Mouse (Mus musculus): ENCODE data around the gene Rngtt.
"Not testable (repeated sequence)": the region's sequence is repeated elsewhere in the genome, so short reads cannot be mapped to it uniquely, and the experiment has no call there.

The Rngtt gene

DNA sequence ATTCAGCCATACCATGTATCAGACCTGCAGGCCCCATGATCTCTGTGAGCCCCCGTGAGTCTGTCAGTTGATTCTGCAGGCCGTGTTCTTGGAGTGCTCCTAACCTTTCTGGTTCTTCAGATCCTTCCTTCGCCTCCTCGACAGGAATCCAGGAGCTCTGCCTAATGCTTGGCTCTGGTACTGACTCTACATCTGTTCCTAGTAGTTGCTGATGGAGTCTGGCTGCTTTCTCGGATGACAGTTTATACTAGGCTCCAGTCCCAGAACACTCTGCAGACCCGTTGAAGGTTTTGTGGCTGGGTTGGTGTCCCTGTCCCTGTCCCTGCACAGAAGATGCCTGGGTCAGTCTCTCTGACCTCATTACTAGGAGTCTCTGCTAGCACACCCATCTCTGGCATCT, 131.8 kb downstream of the Rngtt start:
- in situ Hi-C loops (cut with MseI, MboI) = no loop called here

DNA sequence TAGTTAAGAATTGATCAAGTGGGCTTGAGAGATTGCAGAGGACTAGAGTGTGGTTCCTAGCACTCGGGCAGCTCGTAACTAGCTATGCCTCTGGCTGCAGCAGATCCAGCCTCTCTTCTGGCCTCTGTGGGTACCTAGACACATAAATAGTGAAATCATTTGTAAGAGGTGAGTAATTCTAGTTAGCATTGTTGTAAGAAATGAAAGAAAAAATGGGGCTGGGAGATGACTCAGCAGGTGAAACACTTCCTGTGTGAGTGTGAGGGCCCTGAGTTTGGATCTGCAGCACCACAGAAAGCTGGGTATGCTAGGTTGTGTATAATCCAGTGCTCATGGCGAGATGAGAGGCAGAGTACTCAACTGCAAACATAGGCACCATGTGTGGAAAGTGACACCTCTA, 136.2 kb downstream of the Rngtt start:
- in situ Hi-C loops (cut with MseI, MboI) = no loop called here

DNA sequence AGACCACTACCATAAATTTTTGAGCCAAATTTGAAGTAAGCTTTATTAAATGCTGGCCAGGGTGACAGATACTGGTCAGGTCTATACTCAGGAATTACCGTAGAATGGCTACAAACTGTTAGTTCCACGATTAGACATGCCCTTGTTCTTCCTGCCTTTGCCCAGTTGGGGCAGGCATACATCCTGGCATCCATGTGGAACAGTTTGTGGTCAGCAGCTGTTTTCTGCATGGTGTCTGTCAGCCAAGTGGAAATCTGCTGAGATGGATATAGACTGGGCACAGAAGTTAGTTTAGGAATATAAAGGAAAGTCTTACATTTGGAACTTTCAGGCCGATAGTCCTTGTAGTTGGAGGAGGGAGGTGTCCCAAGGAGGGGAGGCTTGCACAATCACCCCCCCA, 136.8 kb downstream of the Rngtt start:
- in situ Hi-C loops (cut with MseI, MboI) = no loop called here

DNA sequence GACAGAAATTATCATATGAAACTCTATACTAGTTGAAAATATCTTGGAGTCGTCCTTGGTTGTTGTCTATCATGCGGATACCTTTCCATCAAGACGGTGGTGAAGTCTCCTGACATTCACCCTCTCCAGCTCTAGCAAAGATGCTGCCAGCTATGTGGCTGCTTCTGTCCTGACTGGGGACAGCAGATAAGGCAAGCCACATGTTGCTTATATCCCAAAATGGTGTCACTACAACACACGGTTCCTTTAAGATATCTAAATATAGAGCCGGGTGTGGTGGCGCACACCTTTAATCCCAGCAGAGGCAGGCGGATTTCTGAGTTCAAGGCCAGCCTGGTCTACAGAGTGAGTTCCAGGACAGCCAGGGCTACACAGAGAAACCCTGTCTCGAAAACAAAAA, 140.2 kb downstream of the Rngtt start:
- in situ Hi-C loops (cut with MseI, MboI) = not testable (repeated sequence)

DNA sequence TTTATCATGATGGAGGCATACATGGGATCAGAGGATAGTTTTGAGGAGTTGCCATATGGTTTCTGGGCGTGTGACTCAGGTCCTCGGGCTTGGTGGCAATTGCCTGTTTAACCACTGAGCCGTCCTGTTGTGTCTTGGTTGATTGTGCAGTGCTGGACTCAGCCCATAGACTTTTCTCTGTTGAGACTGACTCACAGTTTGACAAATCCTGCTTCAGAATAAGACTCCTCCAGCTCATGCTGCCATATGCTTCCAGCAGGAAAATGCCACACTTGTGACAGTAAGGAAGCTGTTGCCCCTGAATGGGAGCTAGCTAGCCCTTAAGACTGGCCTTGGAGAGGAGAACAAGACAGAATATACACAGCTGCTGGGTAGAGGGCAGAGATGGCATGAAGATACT, 149.7 kb downstream of the Rngtt start:
- in situ Hi-C loops (cut with MseI, MboI) = no loop called here

DNA sequence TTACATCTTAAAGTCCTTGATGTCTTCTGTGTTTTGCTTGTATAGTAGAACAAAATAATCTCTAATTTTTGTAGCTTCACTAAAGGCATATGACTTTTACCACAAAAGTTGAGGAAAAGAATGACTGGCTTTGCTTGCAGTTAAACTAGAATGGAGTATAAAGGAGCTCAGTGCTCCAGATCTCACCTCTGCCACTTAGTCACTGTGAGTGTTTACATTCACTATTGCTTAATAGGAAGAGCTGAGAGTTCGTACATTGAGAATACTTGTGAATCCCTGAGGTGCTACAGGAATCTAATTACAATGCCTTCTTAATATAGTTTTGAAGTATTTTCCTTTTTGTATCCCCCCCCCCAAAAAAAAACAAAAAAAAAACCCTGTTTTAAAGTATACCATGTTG, 154.3 kb downstream of the Rngtt start:
- in situ Hi-C loops (cut with MseI, MboI) = no loop called here

DNA sequence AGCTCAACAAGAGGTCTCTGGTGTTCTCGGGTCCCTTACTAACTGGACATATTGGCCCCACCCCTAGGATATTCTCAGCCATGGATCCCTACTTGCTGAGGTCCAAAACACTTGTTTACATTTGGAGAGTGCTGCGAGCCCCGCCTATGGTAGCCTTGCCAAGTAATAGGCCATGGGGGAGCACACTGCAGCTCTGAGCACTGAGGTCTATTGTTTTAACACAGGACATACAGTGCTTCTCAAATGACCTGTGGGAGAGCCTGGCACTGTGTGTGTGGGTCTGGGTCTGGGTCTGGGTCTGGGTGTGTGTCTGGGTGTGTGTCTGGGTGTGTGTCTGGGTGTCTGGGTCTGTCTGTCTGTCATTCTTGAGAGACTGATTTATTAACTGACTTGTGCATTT, 155.8 kb downstream of the Rngtt start:
- in situ Hi-C loops (cut with MseI, MboI) = no loop called here

DNA sequence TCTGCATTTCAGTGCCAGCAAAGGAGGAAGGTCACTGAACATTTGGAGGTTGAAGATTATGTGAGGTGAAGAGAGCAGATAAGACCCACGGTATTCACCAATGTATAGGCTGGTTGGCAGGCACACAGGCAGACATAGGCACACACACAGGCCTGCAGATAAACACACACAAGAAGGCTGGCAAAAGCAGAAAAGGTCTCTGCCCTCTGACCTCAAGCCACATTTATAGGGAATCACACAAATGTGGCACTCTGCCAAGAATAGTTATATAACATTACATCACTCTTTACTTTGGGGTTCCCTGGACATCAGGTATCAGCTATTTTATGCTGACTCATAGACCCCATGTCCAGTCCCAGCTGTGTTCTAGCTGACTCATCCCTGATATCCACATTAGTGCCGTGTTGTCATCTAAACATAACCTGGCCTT, 156.9 kb downstream of the Rngtt start:
- in situ Hi-C loops (cut with MseI, MboI) = no loop called here

DNA sequence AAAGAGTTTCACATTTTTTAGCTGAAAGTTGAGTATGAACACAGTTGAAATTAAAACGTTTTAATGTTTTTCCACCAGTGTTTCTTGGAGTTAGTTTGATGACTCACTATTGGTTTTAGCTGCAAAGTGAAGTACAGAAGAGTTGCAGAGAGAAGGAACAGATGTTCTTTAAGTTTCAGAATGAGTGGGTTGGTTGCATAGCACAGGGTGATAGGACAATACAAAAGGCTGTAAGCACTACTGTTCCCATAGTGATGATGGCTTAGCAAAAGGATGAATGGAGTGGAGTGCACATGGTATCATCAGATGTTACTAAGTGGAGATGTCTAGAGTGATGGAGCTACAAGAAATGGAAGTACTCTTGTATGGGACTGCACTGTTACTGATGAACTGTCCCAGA, 157.5 kb downstream of the Rngtt start:
- in situ Hi-C loops (cut with MseI, MboI) = no loop called here

DNA sequence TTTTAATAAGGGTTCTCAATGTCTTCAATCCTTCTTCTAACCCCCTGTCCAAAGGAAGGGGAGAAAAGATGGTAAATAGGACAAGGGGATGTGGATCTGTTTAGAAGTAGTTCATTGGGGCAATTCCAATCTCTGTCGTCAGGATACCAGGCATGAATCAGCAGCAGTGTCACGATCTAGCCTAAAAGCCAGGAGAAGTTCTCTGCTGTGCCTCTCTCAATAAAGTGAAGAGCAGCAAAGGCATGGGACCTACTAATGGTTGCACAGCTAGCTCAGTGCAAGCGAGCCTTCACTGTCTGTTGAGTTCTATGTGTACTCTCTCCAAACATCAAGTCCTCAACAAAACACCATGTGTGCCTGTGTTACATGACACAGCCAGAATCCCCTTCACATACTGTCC, 158.0 kb downstream of the Rngtt start:
- in situ Hi-C loops (cut with MseI, MboI) = no loop called here

DNA sequence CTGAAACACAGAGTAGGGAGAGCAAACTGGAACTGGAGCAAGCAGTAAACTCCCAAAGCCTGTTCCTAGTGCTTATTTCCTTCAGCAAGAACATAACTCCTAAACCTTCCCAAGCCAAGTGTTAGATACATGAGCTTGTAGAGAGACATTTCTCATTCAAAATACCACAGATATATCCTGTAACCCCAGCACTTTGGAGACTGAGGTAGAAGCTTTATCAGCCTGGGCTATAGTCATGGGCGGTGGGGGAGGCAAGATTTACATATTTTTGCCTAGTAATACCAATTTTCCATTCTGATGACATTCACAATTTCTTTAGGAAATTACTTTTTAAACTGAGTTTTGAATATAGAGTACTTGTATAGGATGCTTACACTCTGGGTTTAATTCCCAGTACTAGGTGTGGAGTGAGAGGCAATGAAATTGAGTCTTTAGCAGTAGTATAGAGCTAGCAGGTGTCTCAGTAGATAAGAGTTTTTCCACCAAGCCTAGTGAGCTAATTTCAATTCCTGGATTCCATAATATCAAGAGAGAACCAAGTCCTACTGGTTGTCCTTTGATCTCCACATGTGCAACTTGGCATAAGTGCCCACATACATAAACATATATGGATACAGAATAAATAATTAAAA, 160.7 kb downstream of the Rngtt start:
- in situ Hi-C loops (cut with MseI, MboI) = no loop called here

DNA sequence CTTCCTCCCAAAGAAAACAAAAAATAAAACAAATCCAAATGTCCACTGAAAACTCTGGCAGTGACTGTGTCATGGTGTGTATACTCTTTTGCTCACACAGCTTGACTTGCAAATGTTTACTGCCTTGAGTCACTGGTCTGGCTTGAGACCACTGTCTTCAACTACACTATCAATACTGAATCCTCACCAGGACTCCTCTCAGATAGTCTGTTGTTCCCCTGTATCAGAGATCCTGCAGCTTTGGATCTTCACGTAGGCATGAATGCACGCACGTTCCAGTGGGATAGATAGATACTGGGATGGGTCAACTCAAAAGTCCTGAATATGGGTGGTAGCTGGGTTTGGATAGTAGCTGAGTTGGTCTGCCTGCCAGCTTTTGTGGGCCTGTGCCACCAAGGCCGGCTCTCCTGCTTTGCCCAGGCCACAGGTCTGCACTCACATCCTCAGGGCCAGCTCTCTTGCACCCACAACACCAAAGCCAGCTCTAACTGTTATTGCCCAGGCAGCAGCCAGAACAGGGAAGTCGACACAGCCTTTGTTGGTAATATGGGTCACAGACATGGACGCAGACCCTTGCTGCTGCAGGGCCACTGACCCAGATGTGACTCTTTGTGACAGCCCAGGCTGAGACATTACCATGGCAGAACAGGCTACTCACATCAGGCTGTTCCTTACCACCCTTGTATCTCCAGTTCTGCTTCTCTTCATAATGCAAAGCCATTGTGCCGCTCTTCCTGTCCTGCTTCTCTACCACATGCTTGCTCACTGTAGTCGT, 168.1 kb downstream of the Rngtt start:
- in situ Hi-C loops (cut with MseI, MboI) = no loop called here

DNA sequence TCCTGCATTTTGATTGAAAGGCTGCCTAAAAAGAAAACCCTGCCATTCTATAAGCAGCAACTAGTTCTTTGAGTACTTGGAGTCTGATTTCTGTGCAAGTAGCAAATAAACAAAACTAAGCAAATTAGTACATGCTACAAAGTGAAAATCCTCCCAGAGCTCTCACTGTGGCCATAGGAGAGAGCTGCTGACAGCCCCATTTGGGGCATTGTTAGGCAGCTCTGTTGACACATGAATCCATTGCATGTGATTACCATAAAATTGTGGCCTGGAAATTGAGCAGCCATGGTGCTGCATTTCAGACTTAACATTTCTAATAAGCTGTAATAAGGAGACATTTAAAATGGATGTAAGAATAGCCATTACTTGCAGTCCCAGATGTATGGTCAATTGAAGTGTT, 171.6 kb downstream of the Rngtt start:
- in situ Hi-C loops (cut with MseI, MboI) = no loop called here

DNA sequence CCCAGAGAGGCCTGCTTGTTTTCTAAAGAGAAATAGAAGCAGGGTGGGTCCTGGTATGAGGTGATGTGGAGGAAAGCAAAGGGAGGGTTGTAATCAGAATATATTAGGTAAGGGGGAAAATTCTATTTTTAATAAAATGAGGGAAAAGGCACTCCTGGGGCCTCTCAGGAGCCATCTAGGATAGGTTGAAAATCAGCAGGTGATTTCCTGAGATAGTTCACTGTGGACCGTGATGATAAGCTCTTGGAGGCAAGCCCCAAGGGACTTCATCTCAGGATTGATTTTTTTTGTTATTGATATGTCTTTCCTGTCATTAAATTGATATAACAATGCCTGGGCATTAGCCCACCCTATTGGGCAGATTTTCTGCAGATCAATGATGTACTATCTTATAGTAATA, 175.9 kb downstream of the Rngtt start:
- in situ Hi-C loops (cut with MseI, MboI) = no loop called here

DNA sequence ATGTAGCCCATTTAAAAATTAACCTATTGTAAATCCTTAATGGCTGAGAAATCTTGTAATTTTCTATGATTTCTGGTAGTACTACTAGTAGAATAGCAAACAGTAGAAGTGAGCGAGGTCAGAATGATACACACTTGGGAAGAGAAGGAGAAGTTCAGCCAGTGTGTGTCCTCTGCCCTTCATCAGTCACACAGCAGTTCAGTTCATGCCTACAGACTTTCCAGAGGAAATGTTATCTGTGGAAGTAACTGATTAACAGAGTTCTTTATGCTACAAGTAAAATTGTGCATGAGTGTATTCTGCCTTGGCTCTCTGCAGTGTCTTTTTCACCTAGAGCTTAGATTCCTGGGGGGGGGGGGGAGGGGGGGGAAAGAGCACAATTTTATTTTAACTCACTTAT, 181.0 kb downstream of the Rngtt start:
- in situ Hi-C loops (cut with MseI, MboI) = no loop called here

DNA sequence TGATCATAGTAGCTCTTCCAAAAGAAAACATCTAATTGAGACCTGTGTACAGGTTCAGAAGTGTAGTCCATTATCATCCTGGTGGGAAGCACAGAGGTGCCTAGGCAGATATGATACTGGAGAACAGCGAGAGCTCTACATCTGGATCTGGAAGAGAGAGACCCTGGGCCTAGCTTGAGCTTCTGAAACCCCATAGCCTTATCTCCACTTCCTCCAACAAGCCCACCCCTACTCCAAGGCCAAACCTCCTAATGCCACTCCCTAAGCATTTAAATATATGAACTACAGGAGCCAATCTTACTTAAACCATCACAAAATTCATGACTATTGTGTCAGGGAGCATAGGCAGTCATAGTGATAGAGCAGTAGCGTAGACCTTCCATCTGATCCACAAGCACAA, 184.3 kb downstream of the Rngtt start:
- in situ Hi-C loops (cut with MseI, MboI) = no loop called here

DNA sequence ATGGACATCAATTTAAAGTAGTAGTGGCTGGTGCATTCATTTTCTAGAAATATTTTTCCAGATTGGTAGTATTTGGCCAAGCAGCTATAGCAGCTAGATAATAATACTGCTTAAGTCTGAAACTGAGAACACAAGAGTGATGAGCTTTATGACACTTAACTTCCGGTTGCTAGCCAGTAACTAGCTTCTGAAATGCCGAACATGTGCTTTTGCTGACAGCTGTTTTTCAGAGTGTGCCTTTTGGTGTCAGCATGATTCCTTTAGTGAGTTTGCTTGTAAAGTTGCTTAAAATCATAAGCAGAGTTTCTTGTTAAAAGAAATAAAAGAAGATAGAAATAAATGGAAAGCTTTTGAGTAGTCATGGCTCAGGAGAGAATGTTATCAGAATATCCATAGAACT, 186.9 kb downstream of the Rngtt start:
- in situ Hi-C loops (cut with MseI, MboI) = no loop called here

DNA sequence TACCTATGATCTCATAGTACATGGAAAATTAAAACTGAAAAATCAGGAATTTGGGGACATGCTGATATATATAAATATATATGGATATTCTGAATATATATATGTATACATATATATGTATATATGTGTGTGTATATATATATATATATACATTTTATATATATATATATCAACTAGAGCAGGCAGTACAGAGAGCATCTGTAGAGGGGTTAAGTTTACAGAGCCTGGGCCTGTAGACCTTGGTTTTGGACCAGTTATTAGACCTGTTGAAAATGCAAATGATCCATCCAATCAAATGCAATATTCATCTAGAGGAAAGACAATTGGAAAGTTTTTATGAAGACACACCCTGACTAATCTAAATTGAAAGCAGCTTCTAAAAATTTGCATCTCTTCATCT, 187.5 kb downstream of the Rngtt start:
- in situ Hi-C loops (cut with MseI, MboI) = no loop called here

DNA sequence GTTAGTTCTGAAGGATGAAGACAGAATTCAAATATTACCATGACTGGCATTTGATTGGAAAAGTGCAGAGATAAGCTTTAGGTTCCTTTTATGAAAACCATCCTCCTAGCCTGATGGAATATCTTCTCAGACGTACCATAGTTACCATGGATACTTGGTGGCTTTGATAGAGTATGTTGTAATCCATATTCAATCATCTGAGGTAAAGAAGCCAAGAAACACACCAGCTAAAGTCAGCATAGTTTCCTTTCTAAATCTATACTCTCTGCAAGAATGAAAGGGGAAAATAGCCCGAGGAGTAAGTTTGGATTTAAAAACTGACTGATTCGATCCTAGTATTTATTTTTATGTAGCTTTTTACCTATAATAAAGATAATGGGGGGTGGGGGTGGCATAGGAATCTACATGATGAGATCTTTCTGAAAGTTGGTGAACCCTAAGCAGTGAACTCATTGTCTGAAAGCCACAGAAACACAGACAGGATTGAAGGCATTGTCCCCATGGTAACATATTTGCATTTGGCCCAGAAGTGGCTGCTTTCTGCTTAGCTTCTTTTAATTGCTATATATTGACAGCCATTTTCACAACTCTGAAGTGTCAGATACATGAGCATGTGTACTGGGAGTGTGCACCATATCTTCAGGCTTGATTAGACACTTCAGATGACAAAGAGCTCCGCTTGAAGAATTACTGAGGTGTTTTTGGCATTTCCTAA, 188.2 kb downstream of the Rngtt start:
- in situ Hi-C loops (cut with MseI, MboI) = no loop called here

DNA sequence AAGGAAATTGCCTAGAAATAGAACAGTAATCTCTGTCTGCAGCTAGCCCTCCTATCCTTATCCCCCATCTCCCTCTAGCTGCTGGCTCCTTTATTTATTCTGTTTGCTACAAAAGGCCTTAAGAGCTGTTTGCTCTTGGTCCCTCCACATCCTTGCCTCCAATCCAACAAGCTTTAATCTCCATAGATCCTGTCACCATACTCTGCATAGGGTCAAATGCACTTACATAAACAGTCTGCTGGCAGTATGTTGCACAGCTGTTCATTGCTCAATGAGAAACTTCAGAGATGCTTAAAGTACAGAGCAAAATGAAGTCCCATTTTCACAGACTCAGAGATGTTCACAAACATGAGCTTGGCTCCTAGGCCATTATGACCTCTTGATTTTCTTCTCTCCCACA, 196.5 kb downstream of the Rngtt start:
- in situ Hi-C loops (cut with MseI, MboI) = no loop called here

DNA sequence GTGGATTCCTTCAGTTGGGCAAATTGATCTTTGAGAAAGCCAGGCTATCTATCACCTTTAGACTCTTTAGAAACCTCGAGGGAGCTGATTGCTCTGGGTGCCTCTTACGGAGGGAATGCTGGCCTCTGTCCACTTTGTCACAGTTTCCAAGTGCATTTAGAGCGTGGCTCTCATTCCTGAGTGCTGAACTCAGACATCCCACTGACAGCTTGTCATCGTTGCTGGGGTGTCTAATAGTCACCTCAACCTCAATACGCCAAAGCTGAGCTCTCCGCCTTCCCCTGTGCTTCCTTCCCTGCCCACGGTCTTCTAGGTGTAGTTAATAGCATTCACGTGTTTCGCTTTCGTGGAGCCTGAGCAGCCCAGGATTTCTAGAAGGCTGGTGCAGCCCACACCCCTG, 200.4 kb downstream of the Rngtt start:
- in situ Hi-C loops (cut with MseI, MboI) = no loop called here

DNA sequence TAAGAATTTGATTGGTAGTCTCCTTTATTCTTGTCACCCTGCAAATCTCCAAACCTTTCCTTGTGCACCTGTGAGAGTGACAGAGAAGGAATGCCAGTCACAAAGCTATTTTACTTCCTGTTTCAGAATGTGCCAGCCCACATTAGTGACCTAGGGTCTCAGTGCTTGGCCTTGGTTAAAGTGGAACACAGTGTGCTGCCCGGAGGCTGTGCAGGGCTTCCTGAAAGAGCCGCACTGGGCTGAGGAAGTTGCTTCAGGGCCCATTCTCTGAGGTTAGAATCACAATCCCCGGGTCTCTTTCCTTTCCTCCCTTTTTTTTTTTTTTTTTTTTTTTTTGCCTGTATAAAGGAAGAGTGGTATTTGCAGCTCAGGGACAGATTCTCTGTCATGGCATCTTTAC, 203.3 kb downstream of the Rngtt start:
- in situ Hi-C loops (cut with MseI, MboI) = no loop called here

Data from mouse trophoblast stem cell (cell line).